Mouse (Mus musculus): ENCODE data around the gene Zglp1. TPM values are rescaled to one million over a fixed set of nuclear protein-coding genes. Genes with fewer than 3 reads are reported as not detected.

Gene Zglp1
- 1.1 TPM in 1 of 2 replicates, not detected in the other for polyA plus RNA-seq (2014; fragmentation: Nextera tagmentation; extraction: Ambion mirVana)

GRCm38 (mm10) chr9:21067006-21067684 lies at the start of gene Zglp1:
Zglp1 (minus strand) TSS chr9:21067093.
- no peaks in the 10 kb centered on the region for H3K9me3 ChIP-seq (ENCODE audit: control insufficient read depth, low read length)
- H3K36me3 ChIP-seq (ENCODE audit: control insufficient read depth, insufficient read depth, low read length) = peaks cover 59% of the 10 kb centered on the region
- 81% methylated on average over 27 of the region's 27 CpGs for WGBS
- no peaks in the 10 kb centered on the region for H3K27me3 ChIP-seq (ENCODE audit: control insufficient read depth, insufficient read depth, low read length)
- no peak within 1 kb of the TSS for H3K4me2 ChIP-seq (ENCODE audit: low read length)
- no peak within 1 kb of the TSS for H3K4me3 ChIP-seq (ENCODE audit: control insufficient read depth in 1 of 2, insufficient read depth in 1 of 2, low read depth in 1 of 2, low read length in 2 of 2)
- H3K9ac ChIP-seq (ENCODE audit: low read length) = no peak within 1 kb of the TSS
- no peak for ATAC-seq (ENCODE audit: insufficient number of reproducible peaks, insufficient read depth, low FRiP score, low read depth)
- no peaks in the 10 kb centered on the region for H3K4me1 ChIP-seq (ENCODE audit: control insufficient read depth in 2 of 2, insufficient read depth in 2 of 2, low read length in 2 of 2)
- no peak within 1 kb of the TSS for H3K27ac ChIP-seq (replicated peaks in 1 of 2; ENCODE audit: control insufficient read depth in 1 of 2, insufficient read depth in 1 of 2, low read depth in 2 of 2, low read length in 2 of 2)

DNA sequence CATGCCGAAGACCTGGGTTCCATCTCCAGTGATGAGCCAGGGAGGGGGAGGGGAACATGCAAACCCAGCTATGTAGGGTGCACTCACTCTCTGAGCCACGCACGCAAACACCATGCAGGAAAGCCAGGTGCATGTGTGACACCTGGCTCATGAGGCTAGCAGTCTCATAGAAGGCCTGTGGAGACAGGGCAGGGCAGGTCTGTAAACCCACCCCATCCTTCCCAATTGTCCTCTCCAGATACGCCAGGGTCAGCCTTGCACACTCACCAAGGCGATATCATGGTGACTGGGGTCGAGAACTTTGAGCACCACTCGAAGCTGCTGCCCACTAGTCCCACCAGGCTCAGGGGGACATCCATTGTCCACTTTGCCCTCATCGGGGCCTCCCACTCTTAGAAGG lies 48.2 kb upstream of the Zglp1 start:
- Histone ChIP-seq H3K27me3 (ENCODE audit: control insufficient read depth, insufficient read depth, low read length) (no peaks in the 10 kb centered on the region), H3K9ac (ENCODE audit: low read length) (no peak overlapping the region), H3K27ac (replicated peaks in 1 of 2; ENCODE audit: control insufficient read depth in 1 of 2, insufficient read depth in 1 of 2, low read depth in 2 of 2, low read length in 2 of 2) (no peak overlapping the region), H3K9me3 (ENCODE audit: control insufficient read depth, low read length) (no peaks in the 10 kb centered on the region), H3K4me3 (ENCODE audit: control insufficient read depth in 1 of 2, insufficient read depth in 1 of 2, low read depth in 1 of 2, low read length in 2 of 2) (no peak overlapping the region), H3K4me2 (ENCODE audit: low read length) (no peak overlapping the region), H3K36me3 (ENCODE audit: control insufficient read depth, insufficient read depth, low read length) (peaks cover 29% of the 10 kb centered on the region), H3K4me1 (ENCODE audit: control insufficient read depth in 2 of 2, insufficient read depth in 2 of 2, low read length in 2 of 2) (no peaks in the 10 kb centered on the region)
- WGBS = 87% methylated on average over 8 of the region's 8 CpGs
- no peak for ATAC-seq (ENCODE audit: insufficient number of reproducible peaks, insufficient read depth, low FRiP score, low read depth)

GRCm38 (mm10) chr9:21114190-21114589 lies 47.3 kb upstream of the Zglp1 start:
- Histone ChIP-seq H3K27ac (replicated peaks in 1 of 2; ENCODE audit: control insufficient read depth in 1 of 2, insufficient read depth in 1 of 2, low read depth in 2 of 2, low read length in 2 of 2) (no peak overlapping the region), H3K4me3 (ENCODE audit: control insufficient read depth in 1 of 2, insufficient read depth in 1 of 2, low read depth in 1 of 2, low read length in 2 of 2) (no peak overlapping the region), H3K9me3 (ENCODE audit: control insufficient read depth, low read length) (no peaks in the 10 kb centered on the region), H3K27me3 (ENCODE audit: control insufficient read depth, insufficient read depth, low read length) (no peaks in the 10 kb centered on the region), H3K9ac (ENCODE audit: low read length) (no peak overlapping the region), H3K4me1 (ENCODE audit: control insufficient read depth in 2 of 2, insufficient read depth in 2 of 2, low read length in 2 of 2) (no peaks in the 10 kb centered on the region), H3K36me3 (ENCODE audit: control insufficient read depth, insufficient read depth, low read length) (peaks cover 31% of the 10 kb centered on the region), H3K4me2 (ENCODE audit: low read length) (no peak overlapping the region)
- WGBS = 81% methylated on average over 7 of the region's 7 CpGs
- no peak for ATAC-seq (ENCODE audit: insufficient number of reproducible peaks, insufficient read depth, low FRiP score, low read depth)

- Histone ChIP-seq H3K9me3 (ENCODE audit: control insufficient read depth, low read length) (no peaks in the 10 kb centered on the region), H3K36me3 (ENCODE audit: control insufficient read depth, insufficient read depth, low read length) (peaks cover 34% of the 10 kb centered on the region), H3K27ac (replicated peaks in 1 of 2; ENCODE audit: control insufficient read depth in 1 of 2, insufficient read depth in 1 of 2, low read depth in 2 of 2, low read length in 2 of 2) (no peak overlapping the region), H3K4me1 (ENCODE audit: control insufficient read depth in 2 of 2, insufficient read depth in 2 of 2, low read length in 2 of 2) (no peaks in the 10 kb centered on the region), H3K27me3 (ENCODE audit: control insufficient read depth, insufficient read depth, low read length) (no peaks in the 10 kb centered on the region), H3K4me2 (ENCODE audit: low read length) (no peak overlapping the region), H3K9ac (ENCODE audit: low read length) (no peak overlapping the region), H3K4me3 (ENCODE audit: control insufficient read depth in 1 of 2, insufficient read depth in 1 of 2, low read depth in 1 of 2, low read length in 2 of 2) (no peak overlapping the region)
- no peak for ATAC-seq (ENCODE audit: insufficient number of reproducible peaks, insufficient read depth, low FRiP score, low read depth)
- WGBS = 89% methylated on average over 6 of the region's 6 CpGs
These were observed 46.9 kb upstream of the Zglp1 start for GRCm38 (mm10) chr9:21113751-21114150.

DNA sequence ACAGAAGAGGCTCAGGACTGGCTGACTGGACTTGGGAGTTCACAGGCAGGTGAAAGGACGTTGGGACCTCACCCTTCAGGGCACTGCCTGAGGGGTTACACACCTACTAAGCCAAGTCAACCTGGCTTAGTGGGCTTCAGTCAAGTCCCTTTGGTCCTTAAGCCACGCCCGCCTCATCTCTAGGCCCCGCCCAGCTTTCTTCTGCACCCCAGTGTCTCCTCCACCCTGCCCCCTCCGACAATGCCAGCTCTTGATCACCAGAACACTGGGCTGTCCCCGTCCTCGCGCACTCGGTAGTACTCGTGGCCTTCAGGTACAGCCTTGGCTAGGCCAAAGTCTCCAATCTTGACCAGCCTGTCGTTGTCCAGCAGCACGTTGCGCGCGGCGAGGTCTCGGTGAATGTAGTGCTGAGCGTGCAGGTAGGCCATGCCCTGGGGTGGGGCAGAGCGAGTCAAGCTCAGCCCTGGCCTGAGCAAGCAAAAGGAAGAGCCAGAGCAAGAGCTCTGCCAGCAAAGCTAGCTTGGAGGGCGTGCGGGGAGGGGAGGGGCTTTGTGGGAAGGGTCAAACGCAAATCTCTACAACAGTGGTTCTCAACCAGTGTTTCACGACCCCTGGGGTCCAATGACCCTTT lies 40.8 kb upstream of the Zglp1 start:
- 46% methylated on average over 23 of the region's 23 CpGs for WGBS
- ATAC-seq (ENCODE audit: insufficient number of reproducible peaks, insufficient read depth, low FRiP score, low read depth) = no peak

DNA sequence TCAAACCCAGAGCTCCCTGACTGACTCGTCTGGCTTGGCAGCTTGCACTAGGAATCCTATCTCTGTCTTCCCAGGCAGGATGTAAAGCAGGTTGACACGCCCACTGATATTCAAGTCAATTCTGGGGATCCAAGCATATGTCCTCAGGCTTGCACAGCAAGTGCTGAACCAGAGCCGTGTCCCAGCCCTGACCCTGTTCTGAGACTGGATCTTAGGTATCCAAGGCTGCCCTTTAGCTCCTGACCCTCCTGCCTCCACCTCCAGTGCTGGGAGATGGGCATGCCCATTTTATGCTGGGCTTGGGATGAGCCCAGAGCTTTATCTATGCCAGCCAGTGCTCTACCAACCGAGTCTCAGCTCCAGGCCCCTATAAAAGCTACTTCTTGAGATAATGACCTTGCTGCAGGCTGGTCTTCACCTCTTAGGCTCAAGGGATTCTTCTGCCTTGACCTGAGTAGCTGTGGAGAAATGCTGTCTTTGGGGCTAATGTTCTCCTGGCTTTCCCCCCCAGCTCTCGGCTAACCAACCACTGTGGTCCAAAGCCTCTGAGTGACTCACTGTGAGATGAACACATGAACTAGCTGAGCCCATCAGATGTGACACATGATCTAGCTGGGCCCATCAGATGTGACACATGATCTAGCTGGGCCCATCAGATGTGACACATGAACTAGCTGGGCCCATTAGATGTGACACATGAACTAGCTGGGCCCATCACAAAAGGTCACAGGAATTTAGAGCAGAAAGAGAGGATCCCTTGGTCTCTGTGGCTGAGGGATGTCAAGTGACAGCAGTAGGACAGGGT lies 39.1 kb upstream of the Zglp1 start:
- Histone ChIP-seq H3K9me3 (ENCODE audit: control insufficient read depth, low read length) (no peaks in the 10 kb centered on the region), H3K4me2 (ENCODE audit: low read length) (no peak overlapping the region), H3K9ac (ENCODE audit: low read length) (no peak overlapping the region), H3K4me3 (ENCODE audit: control insufficient read depth in 1 of 2, insufficient read depth in 1 of 2, low read depth in 1 of 2, low read length in 2 of 2) (no peak overlapping the region), H3K4me1 (ENCODE audit: control insufficient read depth in 2 of 2, insufficient read depth in 2 of 2, low read length in 2 of 2) (no peaks in the 10 kb centered on the region), H3K27me3 (ENCODE audit: control insufficient read depth, insufficient read depth, low read length) (no peaks in the 10 kb centered on the region), H3K36me3 (ENCODE audit: control insufficient read depth, insufficient read depth, low read length) (peaks cover 26% of the 10 kb centered on the region), H3K27ac (replicated peaks in 1 of 2; ENCODE audit: control insufficient read depth in 1 of 2, insufficient read depth in 1 of 2, low read depth in 2 of 2, low read length in 2 of 2) (no peak overlapping the region)
- 64% methylated on average over 5 of the region's 5 CpGs for WGBS
- no peak for ATAC-seq (ENCODE audit: insufficient number of reproducible peaks, insufficient read depth, low FRiP score, low read depth)

More for the DNA sequence above, 40.8 kb upstream of the Zglp1 start:
- Histone ChIP-seq H3K4me3 (ENCODE audit: control insufficient read depth in 1 of 2, insufficient read depth in 1 of 2, low read depth in 1 of 2, low read length in 2 of 2) (no peak overlapping the region), H3K9me3 (ENCODE audit: control insufficient read depth, low read length) (no peaks in the 10 kb centered on the region), H3K36me3 (ENCODE audit: control insufficient read depth, insufficient read depth, low read length) (peaks cover 26% of the 10 kb centered on the region), H3K27ac (replicated peaks in 1 of 2; ENCODE audit: control insufficient read depth in 1 of 2, insufficient read depth in 1 of 2, low read depth in 2 of 2, low read length in 2 of 2) (no peak overlapping the region), H3K27me3 (ENCODE audit: control insufficient read depth, insufficient read depth, low read length) (no peaks in the 10 kb centered on the region), H3K9ac (ENCODE audit: low read length) (no peak overlapping the region), H3K4me2 (ENCODE audit: low read length) (no peak overlapping the region), H3K4me1 (ENCODE audit: control insufficient read depth in 2 of 2, insufficient read depth in 2 of 2, low read length in 2 of 2) (no peaks in the 10 kb centered on the region)

DNA sequence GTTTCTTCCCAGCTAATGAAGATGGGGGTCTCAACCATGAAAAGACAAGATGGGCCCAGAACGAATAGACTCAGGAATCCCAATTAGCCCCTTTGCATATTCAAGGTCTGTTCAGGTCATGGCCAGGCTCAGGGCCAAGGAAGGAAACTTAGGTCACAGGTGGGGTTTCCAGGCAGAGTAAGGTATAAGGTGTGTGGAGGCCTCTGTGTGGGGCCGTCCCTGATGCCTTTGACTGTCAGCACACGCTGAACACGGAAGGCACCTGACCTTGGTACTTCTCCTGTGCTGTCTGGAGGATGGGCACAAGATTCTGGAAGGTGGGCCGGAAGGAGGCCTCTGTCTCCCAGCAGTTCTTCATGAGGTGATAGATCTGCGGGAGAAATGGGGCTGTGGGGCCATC lies 37.9 kb upstream of the Zglp1 start:
- Histone ChIP-seq H3K4me3 (ENCODE audit: control insufficient read depth in 1 of 2, insufficient read depth in 1 of 2, low read depth in 1 of 2, low read length in 2 of 2) (no peak overlapping the region), H3K27ac (replicated peaks in 1 of 2; ENCODE audit: control insufficient read depth in 1 of 2, insufficient read depth in 1 of 2, low read depth in 2 of 2, low read length in 2 of 2) (no peak overlapping the region), H3K4me2 (ENCODE audit: low read length) (no peak overlapping the region), H3K36me3 (ENCODE audit: control insufficient read depth, insufficient read depth, low read length) (peaks cover 20% of the 10 kb centered on the region), H3K9me3 (ENCODE audit: control insufficient read depth, low read length) (no peaks in the 10 kb centered on the region), H3K9ac (ENCODE audit: low read length) (no peak overlapping the region), H3K27me3 (ENCODE audit: control insufficient read depth, insufficient read depth, low read length) (no peaks in the 10 kb centered on the region), H3K4me1 (ENCODE audit: control insufficient read depth in 2 of 2, insufficient read depth in 2 of 2, low read length in 2 of 2) (peaks cover 3 to 4% of the 10 kb centered on the region in 2 experiments; a peak in 1 of 4 replicates)
- WGBS = 81% methylated on average over 6 of the region's 6 CpGs
- no peak for ATAC-seq (ENCODE audit: insufficient number of reproducible peaks, insufficient read depth, low FRiP score, low read depth)
